Mouse (Mus musculus): ENCODE measurements at regions not wholly inside any gene's neighbourhood (a gene's known extent, or its start where the extent isn't known, plus 50 kb on each side); places are given as distances from the start of the nearest gene placed in this dataset.

GRCm38 (mm10) chr3:54487844-54488243 is 126.9 kb downstream of the Postn start:
- TF ChIP-seq CTCF (IDR thresholded peaks at IDR 0.05): peak; percentile 24; the same call in 1 of the 2 replicates
- TF ChIP-seq EP300 (IDR thresholded peaks at IDR 0.05; ENCODE audit: insufficient read depth, low read depth, low read length): no peak
